Mouse (Mus musculus) forebrain, embryonic 11.5 days (tissue): ENCODE results near the gene Sprr2a3. TPM values are rescaled to one million over a fixed set of nuclear protein-coding genes. Genes with fewer than 3 reads are reported as not detected.
"Not testable (repeated sequence)": the region's sequence is repeated elsewhere in the genome, so short reads cannot be mapped to it uniquely, and the experiment has no call there.

Experiments used
- ATAC-seq: fragments of 200-750 bp; cut with Nextera tagmentation; replicated peaks from 2 replicates; pipeline ENCODE4 v1.8.0; 2017; ENCODE audit warnings: moderate TSS enrichment; ENCODE audit not compliant: low FRiP score
- DNase-seq: peaks from one replicate; pipeline ENCODE4 v3.0.0-alpha.2; 2017; ENCODE audit warnings: low spot score
- H3K27ac ChIP-seq: fragments of 300-500 bp; sonication (generic); 2 replicates; pipeline ENCODE4 v1.5.1; 2014; ENCODE audit warnings: low read depth, low read length
- H3K27me3 ChIP-seq: fragments of 300-500 bp; sonication (generic); 2 replicates; pipeline ENCODE4 v1.6.1; 2014; ENCODE audit warnings: mild to moderate bottlenecking, low read length, mixed read lengths; ENCODE audit not compliant: control insufficient read depth, insufficient read depth
- H3K36me3 ChIP-seq: fragments of 300-500 bp; sonication (generic); 2 replicates; pipeline ENCODE4 v1.6.1; 2014; ENCODE audit warnings: mild to moderate bottlenecking, low read length, moderate library complexity, mixed read lengths; ENCODE audit not compliant: control insufficient read depth, insufficient read depth
- H3K4me1 ChIP-seq: fragments of 300-500 bp; sonication (generic); replicated peaks from 2 replicates; pipeline ENCODE4 v1.6.1; 2014; ENCODE audit warnings: low read length, mixed read lengths; ENCODE audit not compliant: control insufficient read depth, insufficient read depth
- H3K4me2 ChIP-seq: fragments of 300-500 bp; sonication (generic); 2 replicates; pipeline ENCODE4 v1.6.1; 2014; ENCODE audit warnings: low read depth, mild to moderate bottlenecking, low read length, moderate library complexity, mixed read lengths; ENCODE audit not compliant: severe bottlenecking
- H3K4me3 ChIP-seq: fragments of 300-500 bp; sonication (generic); 2 replicates; pipeline ENCODE4 v1.5.1; 2014; ENCODE audit warnings: low read depth, low read length
- H3K9ac ChIP-seq: fragments of 300-500 bp; sonication (generic); 2 replicates; pipeline ENCODE4 v1.6.1; 2014; ENCODE audit warnings: low read length
- H3K9me3 ChIP-seq: fragments of 300-500 bp; sonication (generic); 2 replicates; pipeline ENCODE4 v1.6.1; 2016; ENCODE audit warnings: low read length, mixed read lengths; ENCODE audit not compliant: control insufficient read depth
- WGBS: fragments of 180-500 bp; shearing (Covaris S2); extraction: QIAGEN DNeasy Blood & Tissue Kit; methylation state at CpG from one replicate; pipeline ENCODE4 v1.1.7; 2014; 5-methylcytosine and 5-hydroxymethylcytosine counted together
- polyA plus RNA-seq: library from polyadenylated mRNA; unstranded; fragments of >200 nt; fragmentation: Nextera tagmentation; extraction: Ambion mirVana; gene quantifications from 2 replicates; pipeline ENCODE4 v1.2.1, GENCODE M21; 2014

The Sprr2a3 gene
- polyA plus RNA-seq, 1 experiment from 2014 or later = not detected

- H3K27ac ChIP-seq, H3K4me1 ChIP-seq, H3K27me3 ChIP-seq, H3K36me3 ChIP-seq, H3K9ac ChIP-seq, DNase-seq, H3K4me2 ChIP-seq, H3K9me3 ChIP-seq, H3K4me3 ChIP-seq: not testable (repeated sequence)
- ATAC-seq = peak; percentile 63
Observed at GRCm38 (mm10) chr3:92258526-92258925, 26.7 kb upstream of the Sprr2a3 start.

DNA sequence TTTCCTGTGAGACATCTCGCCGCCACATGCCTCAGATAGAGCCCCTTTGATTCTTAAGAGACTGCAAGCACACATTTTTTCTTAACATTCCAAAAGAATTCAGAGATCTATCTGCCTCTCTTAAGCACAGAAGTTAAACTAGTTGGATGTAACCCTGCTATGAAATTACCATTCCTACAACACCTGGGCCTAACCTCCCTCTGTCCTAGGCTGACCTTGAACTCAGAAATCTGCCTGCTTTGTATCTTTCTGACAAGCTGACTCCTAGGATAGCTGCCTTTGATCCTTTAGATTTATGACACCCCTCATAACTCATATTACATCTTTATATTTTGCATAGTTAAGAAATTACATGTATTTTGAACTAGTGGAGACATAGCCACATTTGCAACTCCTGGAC is 21.8 kb upstream of the Sprr2a3 start:
- not testable (repeated sequence) for H3K27ac ChIP-seq, ATAC-seq, H3K27me3 ChIP-seq, DNase-seq, H3K4me3 ChIP-seq, H3K9me3 ChIP-seq, H3K4me1 ChIP-seq, H3K9ac ChIP-seq, H3K36me3 ChIP-seq, H3K4me2 ChIP-seq
- no CpG with 5 or more reads among the region's 2 CpGs for WGBS

DNA sequence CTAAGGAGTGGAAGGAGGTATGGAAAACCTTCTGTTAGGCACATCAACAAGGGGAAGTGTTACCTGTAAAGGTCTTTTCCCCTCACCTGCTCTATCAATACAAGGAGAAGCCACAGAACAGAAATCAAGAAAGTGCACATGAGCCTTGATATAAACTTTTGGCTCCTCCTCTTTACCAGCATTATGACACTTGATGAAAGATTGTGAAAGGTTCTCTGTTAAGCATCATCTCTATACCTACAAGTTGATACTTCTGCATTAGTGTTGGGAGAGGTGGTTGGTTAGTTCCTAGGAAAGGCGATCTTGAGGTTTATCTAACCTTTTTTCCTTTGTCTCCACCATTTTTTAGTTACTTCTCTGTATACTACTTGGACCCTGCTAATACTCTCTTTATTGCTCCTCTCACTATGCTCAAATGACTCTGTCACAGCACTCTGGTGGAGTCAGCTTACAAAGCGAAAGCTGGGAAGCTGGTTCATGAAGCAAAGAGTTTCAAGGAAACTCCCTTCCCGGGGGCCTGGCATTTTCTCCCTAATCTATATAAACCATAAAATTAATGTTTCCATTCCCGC is 13.7 kb upstream of the Sprr2a3 start:
- no CpG with 5 or more reads among the region's 4 CpGs for WGBS
- 0 out of 2 replicates have a peak, but pooled peaks have one; percentile 45 for ATAC-seq
- H3K4me1 ChIP-seq = not testable (repeated sequence)

GRCm38 (mm10) chr3:92273504-92273903 is 11.7 kb upstream of the Sprr2a3 start:
- ATAC-seq, H3K4me3 ChIP-seq, H3K36me3 ChIP-seq, H3K9me3 ChIP-seq, DNase-seq, H3K4me1 ChIP-seq, H3K9ac ChIP-seq, H3K4me2 ChIP-seq, H3K27me3 ChIP-seq, H3K27ac ChIP-seq: not testable (repeated sequence)

More for the DNA sequence above, 13.7 kb upstream of the Sprr2a3 start:
- not testable (repeated sequence) for H3K4me3 ChIP-seq, DNase-seq, H3K9me3 ChIP-seq, H3K9ac ChIP-seq, H3K4me2 ChIP-seq, H3K27ac ChIP-seq, H3K27me3 ChIP-seq, H3K36me3 ChIP-seq

GRCm38 (mm10) chr3:92274018-92274417 is 11.2 kb upstream of the Sprr2a3 start:
- H3K4me1 ChIP-seq, H3K4me2 ChIP-seq, H3K9me3 ChIP-seq, H3K27ac ChIP-seq, ATAC-seq, H3K9ac ChIP-seq, H3K27me3 ChIP-seq, H3K36me3 ChIP-seq, H3K4me3 ChIP-seq, DNase-seq: not testable (repeated sequence)
- no CpG with 5 or more reads among the region's 1 CpGs for WGBS

GRCm38 (mm10) chr3:92279663-92280062 is 5.6 kb upstream of the Sprr2a3 start:
- not testable (repeated sequence) for H3K9me3 ChIP-seq, H3K4me3 ChIP-seq, H3K36me3 ChIP-seq, H3K4me1 ChIP-seq, H3K4me2 ChIP-seq, H3K27ac ChIP-seq, ATAC-seq, H3K9ac ChIP-seq, DNase-seq, H3K27me3 ChIP-seq

- H3K27me3 ChIP-seq, H3K9ac ChIP-seq, ATAC-seq, H3K4me2 ChIP-seq, H3K4me3 ChIP-seq, H3K4me1 ChIP-seq, H3K36me3 ChIP-seq, DNase-seq, H3K27ac ChIP-seq, H3K9me3 ChIP-seq: not testable (repeated sequence)
- 92% methylated on average over 5 of the region's 12 CpGs for WGBS
Observed at GRCm38 (mm10) chr3:92280963-92281606, 4.1 kb upstream of the Sprr2a3 start.

DNA sequence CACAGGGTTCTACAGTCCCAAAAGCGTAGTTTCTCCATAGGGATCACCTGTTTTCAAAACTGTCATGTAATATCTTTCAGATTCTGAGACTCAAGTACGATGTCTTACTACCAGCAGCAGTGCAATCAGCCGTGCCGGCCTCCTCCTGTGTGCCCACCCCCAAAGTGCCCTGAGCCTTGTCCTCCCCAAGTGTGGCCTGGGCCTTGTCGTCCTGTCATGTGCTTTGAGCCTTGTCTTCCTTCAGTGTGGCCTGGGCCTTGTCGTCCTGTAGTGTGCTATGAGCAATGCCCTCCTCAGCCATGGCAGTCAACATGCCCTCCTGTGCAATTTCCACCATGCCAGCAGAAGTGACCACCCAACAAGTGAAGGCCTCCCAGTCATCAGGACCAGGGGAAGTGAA is 3.3 kb downstream of the Sprr2a3 start:
- not testable (repeated sequence) for H3K9me3 ChIP-seq, H3K36me3 ChIP-seq, H3K9ac ChIP-seq, ATAC-seq, DNase-seq, H3K4me1 ChIP-seq, H3K27ac ChIP-seq, H3K27me3 ChIP-seq, H3K4me3 ChIP-seq, H3K4me2 ChIP-seq
- WGBS = 77% methylated on average over 3 of the region's 6 CpGs

- no peaks in the 10 kb centered on the region for H3K36me3 ChIP-seq
- DNase-seq (no peak), ATAC-seq (no peak)
- 93% methylated on average over 1 of the region's 1 CpGs for WGBS
- no peak overlapping the region for H3K4me3 ChIP-seq
- no peaks in the 10 kb centered on the region for H3K9me3 ChIP-seq
- no peaks in the 10 kb centered on the region for H3K4me1 ChIP-seq
- no peak overlapping the region for H3K9ac ChIP-seq
- no peak overlapping the region for H3K4me2 ChIP-seq
- no peaks in the 10 kb centered on the region for H3K27me3 ChIP-seq
- H3K27ac ChIP-seq = no peak overlapping the region
Observed at GRCm38 (mm10) chr3:92307406-92307805, 22.2 kb downstream of the Sprr2a3 start.
